Mouse (Mus musculus): ENCODE results near the gene Sh3d19. TPM values are rescaled to one million over a fixed set of nuclear protein-coding genes. Genes with fewer than 3 reads are reported as not detected.

Sh3d19 gene
- polyA plus RNA-seq (2012; rRNA removed) = 44.2 and 60.5 TPM in 2 replicates

GRCm38 (mm10) chr3:85970742-85971598 is at the start of gene Sh3d19:
Sh3d19 (plus strand) TSS chr3:85971109.
- H3K27me3 ChIP-seq (replicated peaks; ENCODE audit: control insufficient read depth, insufficient read depth, low read length) = no peaks in the 10 kb centered on the region
- 1% methylated on average over 72 of the region's 73 CpGs for WGBS
- peaks cover 13% of the 10 kb centered on the region; the same call in 1 of the 2 replicates for H3K4me1 ChIP-seq (ENCODE audit: control insufficient read depth, insufficient read depth, low read length)
- peak; percentile 92 for DNase-seq
- H3K4me3 ChIP-seq (ENCODE audit: insufficient read depth, low read depth, low read length) = peak within 1 kb of the TSS; percentile 98
- H3K27ac ChIP-seq (ENCODE audit: insufficient read depth, low read depth, low read length) = peak within 1 kb of the TSS; percentile 75
- no peaks in the 10 kb centered on the region for H3K36me3 ChIP-seq (ENCODE audit: control insufficient read depth, insufficient read depth, low read length)
- no peak for TF ChIP-seq CTCF (conservative IDR thresholded peaks at IDR 0.05; ENCODE audit: insufficient read depth, insufficient read length, low read depth, low read length)
- peak; percentile 44 for TF ChIP-seq POLR2A (IDR thresholded peaks at IDR 0.05; ENCODE audit: low read depth, low read length)

DNA sequence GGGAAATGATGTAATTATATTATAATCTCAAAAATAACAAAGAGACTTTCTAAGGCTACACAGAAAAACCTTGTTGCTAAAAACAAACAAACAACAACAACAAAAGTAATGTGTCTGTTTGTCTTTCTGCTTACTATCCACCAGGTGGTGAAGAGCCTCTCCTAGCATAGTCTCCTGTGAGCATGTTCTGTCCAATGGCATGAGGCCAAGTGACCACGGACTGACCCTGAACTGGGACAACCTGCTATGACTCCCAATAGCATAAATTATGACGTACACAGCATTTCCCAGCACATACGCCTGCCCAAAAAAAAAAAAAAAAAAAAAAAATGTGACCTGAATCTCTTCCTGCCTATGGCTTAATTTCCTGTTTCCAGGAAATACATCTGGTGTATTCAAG is 48.6 kb upstream of the Sh3d19 start:
- Histone ChIP-seq H3K4me3 (ENCODE audit: insufficient read depth, low read depth, low read length) (no peak overlapping the region), H3K4me1 (ENCODE audit: control insufficient read depth, insufficient read depth, low read length) (no peaks in the 10 kb centered on the region), H3K27ac (ENCODE audit: insufficient read depth, low read depth, low read length) (no peak overlapping the region), H3K27me3 (replicated peaks; ENCODE audit: control insufficient read depth, insufficient read depth, low read length) (no peaks in the 10 kb centered on the region), H3K36me3 (ENCODE audit: control insufficient read depth, insufficient read depth, low read length) (no peaks in the 10 kb centered on the region)
- WGBS = 6% methylated on average over 3 of the region's 3 CpGs
- DNase-seq = peak; percentile 83
- TF ChIP-seq CTCF (conservative IDR thresholded peaks at IDR 0.05; ENCODE audit: insufficient read depth, insufficient read length, low read depth, low read length) (no peak), POLR2A (IDR thresholded peaks at IDR 0.05; ENCODE audit: low read depth, low read length) (no peak)

- no peak for TF ChIP-seq POLR2A (IDR thresholded peaks at IDR 0.05; ENCODE audit: low read depth, low read length)
- no peak for TF ChIP-seq CTCF (conservative IDR thresholded peaks at IDR 0.05; ENCODE audit: insufficient read depth, insufficient read length, low read depth, low read length)
- WGBS = 74% methylated on average over 8 of the region's 8 CpGs
- Histone ChIP-seq H3K4me3 (ENCODE audit: insufficient read depth, low read depth, low read length) (no peak overlapping the region), H3K36me3 (ENCODE audit: control insufficient read depth, insufficient read depth, low read length) (no peaks in the 10 kb centered on the region), H3K27me3 (replicated peaks; ENCODE audit: control insufficient read depth, insufficient read depth, low read length) (no peaks in the 10 kb centered on the region), H3K4me1 (ENCODE audit: control insufficient read depth, insufficient read depth, low read length) (no peaks in the 10 kb centered on the region), H3K27ac (ENCODE audit: insufficient read depth, low read depth, low read length) (no peak overlapping the region)
- DNase-seq = no peak
Observed at GRCm38 (mm10) chr3:85923343-85923742, 47.6 kb upstream of the Sh3d19 start.

GRCm38 (mm10) chr3:85923954-85924945 is 46.7 kb upstream of the Sh3d19 start:
- Histone ChIP-seq H3K36me3 (ENCODE audit: control insufficient read depth, insufficient read depth, low read length) (no peaks in the 10 kb centered on the region), H3K4me1 (ENCODE audit: control insufficient read depth, insufficient read depth, low read length) (no peaks in the 10 kb centered on the region), H3K27ac (ENCODE audit: insufficient read depth, low read depth, low read length) (no peak overlapping the region), H3K4me3 (ENCODE audit: insufficient read depth, low read depth, low read length) (no peak overlapping the region), H3K27me3 (replicated peaks; ENCODE audit: control insufficient read depth, insufficient read depth, low read length) (no peaks in the 10 kb centered on the region)
- TF ChIP-seq POLR2A (IDR thresholded peaks at IDR 0.05; ENCODE audit: low read depth, low read length) = no peak
- peak; percentile 94 for TF ChIP-seq CTCF (conservative IDR thresholded peaks at IDR 0.05; ENCODE audit: insufficient read depth, insufficient read length, low read depth, low read length)
- 36% methylated on average over 18 of the region's 18 CpGs for WGBS
- peak; percentile 82 for DNase-seq

DNA sequence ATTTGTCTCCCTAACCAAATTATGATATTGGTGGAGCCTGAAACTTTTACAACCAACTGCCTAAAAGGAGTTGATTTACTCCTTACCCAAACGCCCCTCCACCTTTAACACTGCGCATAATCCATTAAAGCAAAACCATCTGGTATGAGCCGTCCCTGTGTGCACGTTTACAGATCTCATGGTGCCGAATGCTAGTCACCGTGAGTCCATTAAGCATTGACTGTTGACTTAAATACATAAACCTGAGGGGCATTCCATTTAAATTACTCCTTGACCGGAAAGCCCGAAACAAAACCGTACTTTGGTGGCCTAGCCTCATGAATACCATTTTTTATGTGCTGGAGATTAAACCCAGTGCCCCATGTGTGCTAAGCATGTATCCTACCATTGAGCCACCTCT is 43.6 kb upstream of the Sh3d19 start:
- H3K4me1 ChIP-seq (ENCODE audit: control insufficient read depth, insufficient read depth, low read length) = no peaks in the 10 kb centered on the region
- TF ChIP-seq CTCF (conservative IDR thresholded peaks at IDR 0.05; ENCODE audit: insufficient read depth, insufficient read length, low read depth, low read length) (no peak), POLR2A (IDR thresholded peaks at IDR 0.05; ENCODE audit: low read depth, low read length) (no peak)
- 85% methylated on average over 9 of the region's 9 CpGs for WGBS
- no peak for DNase-seq
- no peaks in the 10 kb centered on the region for H3K36me3 ChIP-seq (ENCODE audit: control insufficient read depth, insufficient read depth, low read length)
- H3K27ac ChIP-seq (ENCODE audit: insufficient read depth, low read depth, low read length) = no peak overlapping the region
- H3K27me3 ChIP-seq (replicated peaks; ENCODE audit: control insufficient read depth, insufficient read depth, low read length) = no peaks in the 10 kb centered on the region
- no peak overlapping the region for H3K4me3 ChIP-seq (ENCODE audit: insufficient read depth, low read depth, low read length)

GRCm38 (mm10) chr3:85928140-85928611 is 42.7 kb upstream of the Sh3d19 start:
- no peak for DNase-seq
- no peak overlapping the region for H3K4me3 ChIP-seq (ENCODE audit: insufficient read depth, low read depth, low read length)
- no peak overlapping the region for H3K27ac ChIP-seq (ENCODE audit: insufficient read depth, low read depth, low read length)
- H3K36me3 ChIP-seq (ENCODE audit: control insufficient read depth, insufficient read depth, low read length) = no peaks in the 10 kb centered on the region
- 84% methylated on average over 5 of the region's 5 CpGs for WGBS
- no peaks in the 10 kb centered on the region for H3K4me1 ChIP-seq (ENCODE audit: control insufficient read depth, insufficient read depth, low read length)
- no peak for TF ChIP-seq CTCF (conservative IDR thresholded peaks at IDR 0.05; ENCODE audit: insufficient read depth, insufficient read length, low read depth, low read length)
- TF ChIP-seq POLR2A (IDR thresholded peaks at IDR 0.05; ENCODE audit: low read depth, low read length) = no peak
- H3K27me3 ChIP-seq (replicated peaks; ENCODE audit: control insufficient read depth, insufficient read depth, low read length) = no peaks in the 10 kb centered on the region

Data from kidney, adult 2 months (tissue).